Mouse (Mus musculus): ENCODE data around the gene Ddx19a. TPM values are rescaled to one million over a fixed set of nuclear protein-coding genes. Genes with fewer than 3 reads are reported as not detected.
A peak's percentile ranks its signal among the peaks of the same experiment; 100 is the strongest.

The Ddx19a gene
- total and polyA plus RNA-seq, 3 experiments, result 23.1 to 107 (median 28.8) TPM

GRCm38 (mm10) chr8:110950065-110950484 lies 47.5 kb downstream of the Ddx19a start (continued):
- TF ChIP-seq CHD2 (IDR thresholded peaks at IDR 0.05; ENCODE audit: low read length) (peak; percentile 67), USF2 (conservative IDR thresholded peaks at IDR 0.05; ENCODE audit: low read depth, low read length) (no peak), ZNF384 (IDR thresholded peaks at IDR 0.05; ENCODE audit: low read depth, low read length) (no peak; the same call in 1 of the 2 replicates), HCFC1 (IDR thresholded peaks at IDR 0.05; ENCODE audit: low read depth, low read length) (peak; percentile 56)

DNA sequence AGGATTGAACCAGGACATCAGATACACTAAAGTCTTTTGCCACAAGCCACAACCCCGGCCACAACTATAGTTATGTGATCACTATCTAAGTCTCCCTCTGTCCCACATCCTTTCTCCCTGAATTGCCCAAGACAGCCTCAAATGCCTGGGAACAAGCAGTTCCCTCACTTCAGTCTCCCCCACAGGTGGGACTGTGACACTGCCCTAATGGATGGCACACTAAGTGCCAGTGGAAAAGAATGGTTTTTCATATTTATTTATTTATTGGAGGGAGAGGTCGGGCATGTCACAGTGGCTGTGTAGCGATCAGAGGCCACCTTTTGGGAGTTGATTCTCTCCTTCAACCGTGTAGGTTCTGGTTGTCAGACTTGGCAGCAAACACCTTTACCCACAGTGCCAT lies 51.9 kb downstream of the Ddx19a start:
- Histone ChIP-seq H3K4me2 (ENCODE audit: insufficient read depth, low read depth, poor library complexity, severe bottlenecking) (no peak overlapping the region), H3K4me3 (replicated peaks in 1 of 3; ENCODE audit: low read depth in 2 of 3, low read length in 2 of 3, poor library complexity in 1 of 3) (no peak overlapping the region), H3K36me3 (replicated peaks in 1 of 2; ENCODE audit: control insufficient read depth in 1 of 2, insufficient read depth in 1 of 2, low read length in 1 of 2) (peaks cover 3 to 64% of the 10 kb centered on the region in 2 experiments), H3K27me3 (replicated peaks) (no peaks in the 10 kb centered on the region), H3K9me3 (replicated peaks; ENCODE audit: low read length) (no peaks in the 10 kb centered on the region), H3K79me2 (replicated peaks; ENCODE audit: control insufficient read depth, extremely low read depth, insufficient read depth, poor library complexity, severe bottlenecking) (peaks cover 8% of the 10 kb centered on the region), H3K9ac (ENCODE audit: insufficient read depth, low read depth) (no peak overlapping the region), H3K27ac (ENCODE audit: insufficient read depth, low read depth) (no peak overlapping the region), H3K4me1 (ENCODE audit: control insufficient read depth in 1 of 2, insufficient read depth in 2 of 2) (peaks cover 16 to 79% of the 10 kb centered on the region in 2 experiments)
- no peak for DNase-seq (ENCODE audit: extremely low read depth)
- dilution Hi-C loops (cut with MboI; ENCODE audit: extremely low pct_ligation_motif_present, extremely low pct_unique_long_range_greater_than_20kb, low sequenced_read_pairs), result no loop called here
- no peak for TF ChIP-seq SMC3 (IDR thresholded peaks at IDR 0.05; ENCODE audit: low read depth, low read length)
- no peak for TF ChIP-seq GABPA (IDR thresholded peaks at IDR 0.05; ENCODE audit: insufficient replicate concordance, low read depth, low read length)
- TF ChIP-seq MAFK (IDR thresholded peaks at IDR 0.05; ENCODE audit: insufficient replicate concordance, low read length), result no peak
- TF ChIP-seq UBTF (IDR thresholded peaks at IDR 0.05; ENCODE audit: low read depth, low read length), result no peak
- no peak for TF ChIP-seq RCOR1 (conservative IDR thresholded peaks at IDR 0.05; ENCODE audit: low read depth, low read length)
- TF ChIP-seq CHD2 (IDR thresholded peaks at IDR 0.05; ENCODE audit: low read length), result no peak
- no peak for TF ChIP-seq ZKSCAN1 (IDR thresholded peaks at IDR 0.05; ENCODE audit: borderline replicate concordance, low read depth, low read length)
- TF ChIP-seq JUN (IDR thresholded peaks at IDR 0.05; ENCODE audit: insufficient read depth, low read depth, low read length), result no peak
- in situ Hi-C loops (cut with MboI; ENCODE audit: low pct_ligation_motif_present, low pct_unique_long_range_greater_than_20kb, low sequenced_read_pairs), result no loop called here

DNA sequence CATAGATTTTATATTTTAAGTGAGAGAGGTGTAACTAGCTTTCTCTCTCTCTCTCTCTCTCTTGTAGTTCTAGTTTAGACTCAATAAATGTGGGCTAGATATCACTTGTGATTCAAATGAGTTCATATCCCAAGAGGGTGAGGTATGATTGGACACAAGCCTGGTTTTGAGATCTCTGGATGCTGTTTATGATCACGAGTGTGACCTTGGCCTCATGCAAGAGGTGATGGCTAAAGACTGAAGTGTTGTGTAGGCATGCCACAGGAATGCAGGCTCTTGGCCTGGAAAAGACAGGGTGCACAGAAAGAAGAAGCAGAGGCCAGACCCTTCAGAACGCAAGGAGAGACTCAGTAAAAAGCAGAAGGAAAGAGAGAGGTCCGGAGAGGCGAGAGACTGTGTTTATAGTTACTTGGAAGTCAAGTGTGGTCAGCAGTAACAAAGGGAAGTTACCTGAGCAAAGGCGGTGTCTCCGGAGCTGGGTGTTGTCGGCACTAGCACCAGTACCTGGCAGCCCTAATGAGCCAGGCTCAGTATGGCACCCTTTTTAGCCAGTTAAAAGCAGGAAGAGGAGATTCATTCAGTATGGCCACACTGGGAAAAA lies 53.2 kb downstream of the Ddx19a start:
- no peak for TF ChIP-seq ZNF384 (IDR thresholded peaks at IDR 0.05; ENCODE audit: low read depth, low read length)
- TF ChIP-seq E2F4 (IDR thresholded peaks at IDR 0.05; ENCODE audit: insufficient replicate concordance, low read depth, low read length), result no peak
- TF ChIP-seq ZMIZ1 (IDR thresholded peaks at IDR 0.05; ENCODE audit: low read depth, low read length), result no peak
- no peak for TF ChIP-seq TCF12 (IDR thresholded peaks at IDR 0.05; ENCODE audit: low read depth, low read length)
- TF ChIP-seq POLR2A (IDR thresholded peaks at IDR 0.05; ENCODE audit: low read depth, low read length), result no peak
- no peak for TF ChIP-seq ZKSCAN1 (IDR thresholded peaks at IDR 0.05; ENCODE audit: borderline replicate concordance, low read depth, low read length)
- no peak for TF ChIP-seq NRF1 (IDR thresholded peaks at IDR 0.05; ENCODE audit: low read depth, low read length)
- TF ChIP-seq UBTF (IDR thresholded peaks at IDR 0.05; ENCODE audit: low read depth, low read length), result no peak
- no peak for TF ChIP-seq IRF4 (IDR thresholded peaks at IDR 0.05; ENCODE audit: low read depth, low read length)
- TF ChIP-seq EP300 (IDR thresholded peaks at IDR 0.05; ENCODE audit: low read length), result no peak
- no peak for TF ChIP-seq ELF1 (IDR thresholded peaks at IDR 0.05; ENCODE audit: low read depth, low read length)
- no peak for TF ChIP-seq HCFC1 (IDR thresholded peaks at IDR 0.05; ENCODE audit: low read depth, low read length)
- no peak for TF ChIP-seq CTCF (conservative IDR thresholded peaks at IDR 0.05 in 1 of 2, IDR thresholded peaks at IDR 0.05 in 1 of 2; ENCODE audit: low read depth in 2 of 2, low read length in 2 of 2)
- TF ChIP-seq MAZ (IDR thresholded peaks at IDR 0.05; ENCODE audit: low read depth, low read length), result no peak
- no peak for TF ChIP-seq SMC3 (IDR thresholded peaks at IDR 0.05; ENCODE audit: low read depth, low read length)
- no peak for TF ChIP-seq MAX (IDR thresholded peaks at IDR 0.05; ENCODE audit: low read length)
- Histone ChIP-seq H3K79me2 (replicated peaks; ENCODE audit: control insufficient read depth, extremely low read depth, insufficient read depth, poor library complexity, severe bottlenecking) (peaks cover 21% of the 10 kb centered on the region), H3K9me3 (replicated peaks; ENCODE audit: low read length) (no peaks in the 10 kb centered on the region), H3K27me3 (replicated peaks) (no peaks in the 10 kb centered on the region), H3K9ac (ENCODE audit: insufficient read depth, low read depth) (no peak overlapping the region), H3K27ac (ENCODE audit: insufficient read depth, low read depth) (no peak overlapping the region), H3K4me2 (ENCODE audit: insufficient read depth, low read depth, poor library complexity, severe bottlenecking) (no peak overlapping the region), H3K4me3 (replicated peaks in 1 of 3; ENCODE audit: low read depth in 2 of 3, low read length in 2 of 3, poor library complexity in 1 of 3) (no peak overlapping the region), H3K36me3 (replicated peaks in 1 of 2; ENCODE audit: control insufficient read depth in 1 of 2, insufficient read depth in 1 of 2, low read length in 1 of 2) (peaks cover 3 to 68% of the 10 kb centered on the region in 2 experiments), H3K4me1 (ENCODE audit: control insufficient read depth in 1 of 2, insufficient read depth in 2 of 2) (peaks cover 20 to 85% of the 10 kb centered on the region in 2 experiments)
- in situ Hi-C loops (cut with MboI; ENCODE audit: low pct_ligation_motif_present, low pct_unique_long_range_greater_than_20kb, low sequenced_read_pairs) (no loop called here), dilution Hi-C loops (cut with MboI; ENCODE audit: extremely low pct_ligation_motif_present, extremely low pct_unique_long_range_greater_than_20kb, low sequenced_read_pairs) (no loop called here)
- DNase-seq (ENCODE audit: extremely low read depth), result no peak

All from CH12.LX (cell line).